Mouse (Mus musculus) right cerebral cortex, postnatal 36 days (tissue): ENCODE data around the gene Ptprn2.
A peak's percentile ranks its signal among the peaks of the same experiment; 100 is the strongest.
"Not testable (repeated sequence)": the region's sequence is repeated elsewhere in the genome, so short reads cannot be mapped to it uniquely, and the experiment has no call there.

Source experiments
- DNase-seq, 2 experiments: peaks; one replicate each; pipeline ENCODE4 v3.0.0; 2022; ENCODE audit warnings: low spot score in 2 of 2, mixed read lengths in 1 of 2

Ptprn2 gene

DNA sequence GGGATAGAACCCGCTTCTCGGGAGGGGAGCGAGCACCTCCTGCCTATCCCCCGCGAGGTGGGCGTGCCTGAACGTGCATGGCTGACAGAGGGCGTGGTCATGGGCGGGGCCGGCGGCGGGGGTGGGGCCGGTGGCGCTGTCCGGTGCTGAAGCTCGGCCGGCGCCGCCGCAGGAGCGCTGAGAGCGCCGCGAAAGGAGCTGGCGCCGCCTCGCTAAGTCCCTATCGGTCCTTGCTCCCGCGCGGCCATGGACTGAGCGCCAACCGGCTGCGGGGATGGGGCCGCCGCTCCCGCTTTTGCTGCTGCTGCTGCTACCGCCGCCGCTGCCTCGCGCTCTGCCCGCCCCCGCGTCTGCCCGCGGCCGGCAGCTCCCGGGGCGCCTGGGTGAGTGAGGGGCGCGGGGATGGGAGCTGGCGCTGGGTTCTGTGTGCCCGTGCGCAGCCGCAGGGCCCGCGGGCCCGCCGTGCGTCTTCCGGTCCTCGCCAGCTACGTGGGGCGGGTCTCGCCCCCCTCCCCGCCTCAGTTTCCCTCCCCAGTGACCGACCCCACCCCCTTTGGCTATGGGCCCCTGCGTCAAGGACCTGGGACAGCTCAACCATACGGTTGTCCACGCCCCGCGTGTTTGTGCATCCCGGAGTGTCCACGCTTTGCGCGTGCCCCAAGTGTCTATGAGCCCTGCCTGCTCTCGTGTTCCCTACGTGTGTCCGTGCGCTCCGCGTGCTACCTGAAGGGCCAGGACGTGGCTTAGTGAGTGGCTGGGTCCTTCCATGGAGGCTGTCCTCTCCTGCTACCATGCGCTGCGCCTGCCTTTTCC is at the start of gene Ptprn2:
Gene Ptprn2 (plus strand): TSS at position 130 of the 813 bp plus-strand sequence.
- DNase-seq = peak; percentile 56 to 71

DNA sequence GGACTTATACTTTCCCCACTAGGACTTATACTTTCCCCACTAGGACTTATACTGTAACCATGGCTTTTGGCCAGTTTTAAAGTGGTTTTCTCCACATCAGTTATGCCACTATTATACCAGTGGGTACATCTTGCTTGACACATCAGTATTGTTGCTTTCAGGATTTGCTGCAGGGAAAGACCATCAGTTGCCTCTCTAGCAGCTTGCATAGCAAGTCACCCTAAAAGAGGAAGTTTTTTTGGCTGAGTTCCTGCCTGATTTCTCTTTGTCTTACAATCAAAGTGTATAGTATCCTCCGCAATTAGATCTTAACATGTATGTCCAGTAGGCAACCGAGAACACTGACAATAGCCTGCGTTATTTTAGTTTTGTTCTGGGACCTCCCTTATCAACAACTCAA is 49.4 kb upstream of the Ptprn2 start:
- no peak for DNase-seq

DNA sequence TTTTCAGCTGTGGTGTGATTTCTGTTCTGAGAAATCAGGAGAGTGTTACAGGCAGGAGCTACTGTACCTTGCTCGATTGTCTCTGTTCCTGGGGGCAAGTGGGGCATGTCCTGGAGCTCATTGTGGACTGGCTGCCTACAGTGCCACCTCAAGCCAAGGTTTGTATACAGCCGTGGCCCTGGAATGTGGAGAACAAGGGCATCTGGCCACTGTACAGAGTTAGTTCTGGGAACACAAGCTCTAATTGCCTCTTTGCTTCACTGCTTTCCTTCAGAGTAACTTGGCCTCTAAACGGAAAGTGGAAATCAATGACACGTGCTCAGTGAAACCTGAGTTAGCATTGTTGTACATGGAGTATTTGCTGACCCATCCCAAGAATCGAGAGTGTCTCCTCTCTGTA is 46.9 kb upstream of the Ptprn2 start:
- DNase-seq = no peak

DNA sequence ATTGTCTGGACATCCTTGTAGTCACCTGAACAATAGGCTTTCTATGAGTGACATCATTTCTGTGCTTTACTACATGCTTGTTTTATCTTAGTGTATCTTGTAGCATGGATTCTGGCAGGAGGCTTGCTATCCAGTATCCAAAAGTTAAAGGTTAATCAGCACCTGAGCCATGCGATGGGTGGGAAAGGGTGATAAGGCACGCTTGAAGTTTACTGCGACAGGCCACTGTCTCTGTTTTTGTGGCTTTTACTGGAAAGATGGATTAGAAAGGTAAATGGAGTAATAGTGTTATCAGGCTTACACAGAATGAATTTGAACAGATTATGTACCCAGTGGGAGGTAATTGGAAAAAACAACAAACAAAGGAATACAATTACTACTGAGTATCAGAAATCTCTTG is 43.3 kb upstream of the Ptprn2 start:
- DNase-seq = no peak

DNA sequence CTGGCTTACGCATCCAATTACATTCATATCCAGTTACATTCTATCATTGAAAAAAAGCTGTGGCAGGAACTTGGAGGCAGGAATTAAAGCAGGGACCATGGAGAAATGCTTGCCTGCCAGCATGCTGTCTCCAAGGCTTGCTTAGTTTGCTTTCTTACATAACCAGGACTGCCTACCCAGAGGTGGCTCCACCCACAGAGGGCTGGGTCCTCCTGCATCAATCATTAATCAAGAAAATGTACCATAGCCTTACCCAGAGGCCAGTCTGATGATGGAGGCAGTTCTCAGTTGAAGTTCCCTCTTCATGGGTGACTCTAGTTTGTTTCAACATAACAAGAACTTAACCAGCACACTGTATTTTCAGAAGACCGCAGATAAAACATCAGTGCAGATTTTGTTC is 36.0 kb upstream of the Ptprn2 start:
- DNase-seq = no peak

DNA sequence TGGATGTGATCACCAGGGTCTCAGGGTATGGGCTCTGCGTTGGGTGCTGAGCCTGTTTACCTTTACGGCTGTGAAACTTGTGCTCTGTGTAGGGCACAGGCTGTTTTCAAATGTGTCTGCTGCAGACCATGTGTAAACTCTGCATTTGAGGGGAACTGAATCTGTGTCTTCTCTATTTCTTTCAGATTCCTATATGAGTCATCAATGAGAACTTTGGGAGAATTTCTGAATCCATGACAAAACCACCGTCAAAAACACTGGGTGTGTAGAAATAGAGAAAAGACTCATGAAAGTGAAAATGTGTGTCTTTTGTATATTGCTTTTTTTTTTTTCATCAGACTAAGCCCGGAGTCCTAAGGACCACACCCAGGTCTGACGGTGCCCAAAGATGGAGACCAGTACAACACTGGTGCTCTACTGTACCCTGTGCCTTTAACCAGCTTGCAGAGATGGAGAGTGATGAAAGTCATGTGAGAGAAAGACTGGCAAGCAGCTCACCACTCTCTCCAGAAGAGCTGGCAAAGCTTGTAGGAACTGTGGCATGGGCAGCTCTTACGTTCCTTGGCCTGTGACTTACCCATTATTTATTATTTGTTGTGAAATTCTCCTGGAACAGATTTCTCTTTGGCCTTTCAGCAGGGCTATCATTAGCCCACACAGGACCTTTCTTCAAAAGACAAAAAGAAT is 25.0 kb upstream of the Ptprn2 start:
- no peak for DNase-seq

DNA sequence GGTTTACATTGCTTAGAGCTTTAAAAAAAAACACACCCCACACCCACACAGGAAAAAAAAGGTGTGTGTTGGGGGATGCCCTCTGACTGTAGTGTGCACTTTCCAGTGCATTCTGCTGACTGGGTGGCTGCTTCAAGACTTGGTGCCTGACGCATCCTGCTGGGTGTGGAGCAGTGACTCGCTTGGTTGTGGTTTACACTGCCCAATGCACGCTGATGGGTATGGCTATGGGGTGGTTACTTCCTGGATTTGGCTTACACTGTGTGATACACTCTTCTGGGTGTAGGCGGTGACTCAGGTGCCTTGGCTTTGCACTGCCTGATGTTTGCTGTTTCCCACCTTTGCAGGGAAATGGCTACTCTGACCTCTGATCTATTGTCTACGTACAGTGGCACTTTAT is 18.5 kb upstream of the Ptprn2 start:
- no peak for DNase-seq

DNA sequence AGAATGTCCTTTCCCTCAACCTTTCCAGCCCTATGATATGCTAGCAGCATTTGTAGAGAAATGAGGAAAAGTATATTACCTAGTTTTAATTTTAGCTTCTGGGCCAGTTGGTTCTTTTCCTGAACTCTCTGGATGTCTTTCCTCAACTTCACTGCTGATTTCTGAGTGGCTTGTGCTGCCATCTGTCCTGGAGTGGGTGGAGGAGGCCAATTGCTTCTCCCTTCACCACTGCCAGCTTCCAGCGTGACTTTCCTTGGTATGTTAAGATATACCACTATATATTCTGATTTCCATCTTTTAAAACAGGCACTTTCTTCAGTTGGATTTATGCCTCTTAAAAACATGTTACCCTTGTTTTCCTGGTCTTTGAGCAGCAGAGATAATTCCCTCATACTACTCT is 17.2 kb upstream of the Ptprn2 start:
- peak in 1 of 2 experiments; percentile 35 for DNase-seq

DNA sequence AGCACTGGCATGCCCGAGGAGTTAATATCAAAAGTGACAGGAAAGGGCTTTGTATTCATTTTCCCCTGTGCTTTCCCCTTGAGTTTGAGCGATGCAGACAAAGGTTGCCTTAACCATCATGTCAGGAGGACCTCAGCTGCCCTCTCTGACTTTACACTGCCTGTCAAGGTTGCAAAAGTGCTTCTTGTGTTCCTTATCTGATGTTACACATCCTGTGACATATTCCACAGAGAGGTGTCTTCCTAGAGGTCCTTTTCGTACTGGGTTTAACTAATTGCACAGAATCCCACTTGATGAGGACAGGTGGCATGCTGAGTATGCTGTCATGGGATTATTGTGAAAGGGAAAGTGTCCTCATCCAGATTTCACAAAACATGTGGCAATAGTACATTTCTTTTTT is 16.4 kb upstream of the Ptprn2 start:
- DNase-seq = no peak

DNA sequence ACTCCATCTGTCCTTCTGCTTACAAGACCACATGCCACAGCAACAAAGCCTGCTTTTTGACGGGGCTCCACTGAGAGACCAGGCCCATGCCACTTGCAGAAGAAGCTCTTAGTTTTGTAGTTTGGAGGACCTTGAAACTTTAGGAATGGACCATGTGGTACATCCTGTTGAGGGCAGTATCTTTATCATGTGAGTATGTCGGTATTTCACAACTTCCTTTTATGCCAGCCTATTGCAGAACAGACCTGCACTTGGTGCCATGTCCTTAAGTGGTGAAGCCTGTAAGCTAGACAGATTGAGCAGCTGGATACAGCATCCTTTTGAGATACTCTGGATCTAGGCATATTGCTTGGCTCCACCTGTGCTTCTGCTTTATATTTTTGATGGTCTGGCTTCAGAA is 12.3 kb upstream of the Ptprn2 start:
- DNase-seq = no peak

DNA sequence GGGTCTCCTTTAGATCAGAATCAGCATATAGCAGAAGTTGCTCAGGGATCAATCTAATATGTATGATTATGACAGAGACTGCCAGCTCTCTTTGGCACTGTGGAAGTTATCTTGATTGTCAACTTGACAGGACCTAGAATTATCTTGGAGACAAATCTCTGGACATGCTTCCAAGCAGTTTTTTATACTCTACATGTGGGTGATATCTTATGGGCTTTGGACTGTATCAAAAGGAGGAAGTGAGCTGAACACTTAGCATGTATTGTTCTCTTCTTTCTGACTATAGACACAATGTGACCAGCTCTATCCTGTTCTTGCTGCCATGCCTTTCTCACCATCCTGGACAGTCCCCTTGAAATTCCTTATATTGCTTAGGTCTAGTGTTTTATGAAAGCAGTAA is 11.8 kb upstream of the Ptprn2 start:
- no peak for DNase-seq

DNA sequence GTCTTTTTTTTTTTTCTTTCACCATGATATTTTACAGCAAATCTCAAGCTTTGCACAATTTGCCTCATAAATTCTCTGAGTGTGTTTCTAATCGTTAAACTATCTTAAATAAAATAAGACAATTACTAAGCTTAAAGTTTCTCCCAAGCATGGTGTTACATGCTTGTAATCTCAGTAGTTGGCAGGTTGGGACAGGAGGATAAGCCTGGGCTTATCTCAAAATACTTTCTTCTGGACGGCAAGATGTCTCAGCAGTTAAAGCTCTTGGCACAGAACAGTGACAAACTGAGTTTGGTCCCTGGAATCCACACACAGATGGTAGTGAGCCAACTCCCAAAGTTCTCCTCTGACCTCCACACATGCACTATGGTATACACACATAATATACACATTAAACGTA is 10.8 kb upstream of the Ptprn2 start:
- no peak for DNase-seq

DNA sequence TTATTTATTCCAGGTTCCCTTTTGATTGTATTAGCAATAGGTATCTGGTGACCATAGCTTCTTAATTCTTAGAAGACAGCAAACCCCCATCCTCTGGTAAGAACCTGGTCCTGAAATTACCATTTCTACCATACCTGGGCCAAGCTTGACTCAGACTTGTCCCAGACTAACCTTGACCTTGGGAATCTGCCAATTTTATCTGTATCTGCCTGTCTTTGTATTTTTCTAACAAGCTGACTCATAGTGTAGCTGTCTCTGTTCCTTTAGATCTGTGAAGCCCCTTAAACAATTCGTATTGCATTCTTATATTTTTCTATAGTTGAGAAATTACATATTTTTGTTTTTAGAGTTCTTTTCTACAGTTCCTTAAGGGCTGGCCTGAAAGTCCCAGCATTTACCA is 6.7 kb upstream of the Ptprn2 start:
- DNase-seq = no peak

DNA sequence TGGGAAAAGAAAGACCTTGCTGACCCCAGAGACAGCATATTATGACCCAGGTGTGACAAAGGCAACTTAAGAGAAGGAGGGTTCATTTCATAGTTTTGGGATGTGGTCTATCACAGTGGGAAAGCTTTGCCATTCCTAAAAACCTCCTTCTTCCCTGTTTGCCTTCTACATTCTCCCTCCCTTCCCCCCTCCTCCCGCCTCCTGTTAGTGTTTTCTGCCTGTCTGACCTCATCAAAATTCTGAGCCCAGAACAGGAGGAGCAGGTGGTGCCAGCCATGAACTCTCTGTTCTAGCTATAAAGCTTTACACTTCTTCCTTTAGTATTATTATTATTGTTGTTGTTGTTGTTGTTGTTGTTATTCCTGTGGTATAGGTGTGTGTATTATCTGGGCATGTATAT is 3.6 kb upstream of the Ptprn2 start:
- DNase-seq = no peak

DNA sequence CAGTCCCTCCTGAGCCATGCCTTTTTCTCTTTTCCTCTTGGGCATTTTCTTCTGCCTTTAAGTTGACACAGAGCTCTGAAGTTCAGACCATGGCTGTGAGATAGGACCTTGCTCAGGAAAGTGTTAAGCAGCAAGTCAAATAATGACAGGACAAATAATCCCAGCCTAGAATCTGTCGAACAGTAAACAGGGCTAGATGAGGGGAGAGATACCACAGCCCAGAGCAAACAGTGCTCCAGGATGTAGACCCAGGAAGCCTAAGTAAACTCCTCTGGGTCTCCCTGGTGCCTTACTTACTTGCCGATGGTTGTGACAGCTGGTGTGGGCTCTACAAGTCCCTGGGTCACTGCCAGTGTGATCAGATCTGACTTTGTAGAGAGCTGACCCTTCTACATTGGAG is 1.9 kb upstream of the Ptprn2 start:
- no peak for DNase-seq

DNA sequence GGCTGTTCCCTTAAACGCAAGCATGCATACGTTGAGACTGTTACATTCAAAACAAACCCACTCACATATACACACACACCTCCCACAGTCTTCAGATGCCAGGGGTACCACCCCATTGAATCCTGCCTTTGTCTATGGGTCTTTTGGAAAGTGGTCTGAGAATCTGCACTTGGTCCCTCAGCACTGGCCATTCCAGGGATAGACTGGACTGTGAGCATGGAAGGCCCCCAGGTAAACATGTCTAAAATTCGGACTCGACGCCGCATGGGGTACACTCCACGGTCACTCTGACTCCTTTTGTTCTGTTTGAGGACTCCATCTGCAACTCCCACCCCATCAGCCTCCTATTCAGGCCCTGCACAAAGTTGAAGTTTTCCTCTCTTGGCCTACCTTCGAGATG is 529 bp upstream of the Ptprn2 start:
- DNase-seq = no peak

DNA sequence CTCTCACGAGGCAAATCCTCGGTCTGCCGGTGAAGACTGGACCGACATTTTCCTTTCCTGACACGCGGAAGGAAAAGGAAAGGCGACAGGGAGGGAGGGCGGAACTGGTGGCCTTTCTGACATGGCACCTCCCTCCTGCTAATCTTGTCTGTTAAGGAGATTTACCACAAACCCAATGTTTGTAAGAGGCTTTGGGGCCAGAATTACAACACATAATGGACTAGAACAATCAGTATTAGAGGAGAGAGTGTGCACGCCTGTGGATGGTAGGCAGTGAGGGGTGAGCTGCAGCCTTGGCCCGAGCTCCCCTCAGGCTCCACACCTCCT is 847 bp downstream of the Ptprn2 start:
- DNase-seq = no peak

DNA sequence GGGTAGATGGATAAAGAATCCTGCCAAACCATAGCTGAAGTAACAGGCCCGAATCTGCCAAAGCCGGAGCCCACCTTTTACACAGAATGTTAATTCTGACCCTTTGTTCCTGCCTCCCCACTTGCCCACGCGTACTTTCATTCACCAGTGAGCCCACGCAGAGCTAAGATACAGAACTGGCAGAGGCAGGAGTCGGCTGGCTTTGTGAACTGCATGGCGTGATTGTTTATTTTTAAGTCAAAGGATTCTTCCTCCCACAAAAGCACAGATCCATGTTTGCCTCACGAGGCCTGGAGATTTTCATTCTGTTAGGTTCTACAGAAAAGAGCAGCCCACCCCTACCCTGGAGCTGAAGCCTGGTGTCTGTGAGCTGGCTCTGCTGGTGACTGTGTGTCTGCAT is 3.3 kb downstream of the Ptprn2 start:
- peak; percentile 59 to 67 for DNase-seq

DNA sequence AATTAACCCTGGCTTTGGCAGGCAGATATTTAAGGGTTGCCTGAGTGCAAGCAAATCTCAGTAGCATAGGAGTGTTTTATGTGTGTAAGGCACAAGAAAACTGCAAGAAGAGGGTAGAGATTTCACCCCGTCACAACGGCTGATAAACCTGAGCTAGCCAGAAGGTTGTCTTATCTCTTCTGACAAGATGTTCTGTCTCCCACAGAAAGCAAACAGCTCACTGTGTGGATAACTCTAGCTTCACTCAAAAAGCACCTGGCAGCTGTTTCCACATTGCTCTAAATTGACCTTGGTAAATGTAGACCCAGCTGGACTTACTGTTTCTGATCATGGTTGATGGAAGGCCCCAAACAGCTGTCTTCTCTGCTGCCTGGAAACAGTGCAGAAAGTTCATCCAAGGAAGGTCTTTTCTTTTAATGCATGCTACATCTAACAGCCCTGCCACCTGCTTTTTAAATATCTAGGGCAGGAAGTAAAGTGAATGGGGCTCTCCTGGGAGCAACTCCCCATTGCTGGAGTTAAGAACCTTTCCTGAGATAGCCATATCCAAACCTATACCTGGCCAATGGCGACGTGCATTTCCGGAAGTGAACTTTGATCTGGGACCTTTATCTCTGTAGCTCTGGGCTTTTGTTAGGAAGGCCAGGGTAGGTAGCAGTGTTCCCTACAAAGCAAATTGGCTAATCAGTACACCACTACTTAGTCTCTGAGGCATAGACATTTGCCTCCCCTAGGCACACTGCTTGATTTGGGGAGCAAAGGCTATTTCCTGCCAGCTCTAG is 5.2 kb downstream of the Ptprn2 start:
- no peak for DNase-seq

DNA sequence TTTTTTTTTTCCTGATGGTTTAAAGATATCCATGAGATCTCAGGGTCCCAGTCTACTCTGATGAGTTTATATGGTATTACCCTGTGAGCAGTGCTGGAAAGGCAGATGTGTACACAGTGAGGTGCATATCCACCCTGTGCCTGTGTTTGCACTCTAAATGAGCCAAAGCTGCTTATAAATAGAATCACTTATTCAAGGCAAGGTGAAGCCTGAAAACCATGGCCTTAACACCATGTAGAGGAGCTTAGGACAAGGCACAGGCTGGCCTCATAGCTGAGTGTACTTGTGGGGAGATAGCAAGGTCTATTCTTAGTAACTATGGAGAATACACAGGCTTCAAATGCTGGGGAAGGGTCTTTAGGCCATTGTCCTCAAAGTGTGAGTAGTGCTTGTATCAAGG is 13.1 kb downstream of the Ptprn2 start:
- DNase-seq = no peak

DNA sequence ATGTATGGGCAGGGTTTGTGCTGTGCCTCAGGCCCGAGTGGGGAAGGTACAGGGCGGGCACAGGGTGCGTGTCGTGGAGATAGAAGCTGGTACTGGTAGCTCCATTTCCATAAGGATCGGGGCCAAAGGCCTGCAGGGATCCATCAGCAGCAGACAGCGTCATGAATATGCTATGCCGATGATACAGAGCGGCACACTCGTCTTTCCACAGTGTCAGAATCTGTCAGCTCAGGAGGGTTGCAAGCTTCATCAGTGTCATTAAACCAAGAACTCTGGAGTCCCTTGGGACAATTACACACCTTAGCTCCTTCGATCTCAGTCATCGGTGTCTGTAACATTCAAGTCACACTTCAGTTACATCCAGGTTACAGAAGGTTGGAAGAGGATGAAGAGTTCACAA is 15.1 kb downstream of the Ptprn2 start:
- no peak for DNase-seq

DNA sequence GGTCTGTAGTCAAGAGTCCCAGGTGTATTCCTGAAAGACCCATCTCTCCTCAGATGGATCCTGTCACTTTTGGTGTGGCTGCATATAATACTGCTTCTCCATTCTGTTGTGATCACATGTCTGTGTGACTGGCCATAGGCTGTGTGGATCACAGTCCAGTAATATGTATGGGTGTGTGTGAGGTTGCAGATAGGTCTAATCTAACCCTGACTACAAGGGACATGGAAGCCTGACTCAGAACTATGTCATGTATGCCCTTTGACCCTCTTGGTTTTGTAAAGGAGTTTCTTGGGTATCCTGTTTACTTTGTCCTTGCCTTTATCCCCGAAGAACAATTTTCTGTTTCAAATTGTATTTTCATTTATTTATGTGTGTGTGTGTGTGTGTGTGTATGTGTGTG is 27.0 kb downstream of the Ptprn2 start:
- no peak for DNase-seq

DNA sequence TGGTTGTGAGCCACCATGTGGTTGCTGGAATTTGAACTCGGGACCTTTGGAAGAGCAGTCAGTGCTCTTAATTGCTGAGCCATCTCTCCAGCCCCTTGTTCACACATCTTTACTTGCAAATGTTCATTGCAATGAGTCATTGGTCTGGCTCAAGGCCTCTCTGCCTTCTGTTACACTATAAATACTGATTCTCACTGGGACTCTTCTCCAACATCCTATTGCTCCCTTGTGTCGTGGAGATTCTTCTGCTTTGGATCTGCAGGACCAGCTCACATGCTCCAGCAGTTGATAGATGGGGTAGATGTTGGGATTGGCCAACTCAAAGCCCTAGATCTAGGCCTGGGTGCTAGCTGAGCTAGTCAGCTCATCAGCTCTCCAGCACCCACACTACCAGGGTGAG is 28.3 kb downstream of the Ptprn2 start:
- DNase-seq = not testable (repeated sequence)
